Mouse (Mus musculus): Measurements from ENCODE around the gene Bmp7. TPM values are rescaled to one million over a fixed set of nuclear protein-coding genes. Genes with fewer than 3 reads are reported as not detected.

Bmp7 gene
- total and polyA plus RNA-seq, 3 experiments, result 0.05 TPM; not detected in 2

DNA sequence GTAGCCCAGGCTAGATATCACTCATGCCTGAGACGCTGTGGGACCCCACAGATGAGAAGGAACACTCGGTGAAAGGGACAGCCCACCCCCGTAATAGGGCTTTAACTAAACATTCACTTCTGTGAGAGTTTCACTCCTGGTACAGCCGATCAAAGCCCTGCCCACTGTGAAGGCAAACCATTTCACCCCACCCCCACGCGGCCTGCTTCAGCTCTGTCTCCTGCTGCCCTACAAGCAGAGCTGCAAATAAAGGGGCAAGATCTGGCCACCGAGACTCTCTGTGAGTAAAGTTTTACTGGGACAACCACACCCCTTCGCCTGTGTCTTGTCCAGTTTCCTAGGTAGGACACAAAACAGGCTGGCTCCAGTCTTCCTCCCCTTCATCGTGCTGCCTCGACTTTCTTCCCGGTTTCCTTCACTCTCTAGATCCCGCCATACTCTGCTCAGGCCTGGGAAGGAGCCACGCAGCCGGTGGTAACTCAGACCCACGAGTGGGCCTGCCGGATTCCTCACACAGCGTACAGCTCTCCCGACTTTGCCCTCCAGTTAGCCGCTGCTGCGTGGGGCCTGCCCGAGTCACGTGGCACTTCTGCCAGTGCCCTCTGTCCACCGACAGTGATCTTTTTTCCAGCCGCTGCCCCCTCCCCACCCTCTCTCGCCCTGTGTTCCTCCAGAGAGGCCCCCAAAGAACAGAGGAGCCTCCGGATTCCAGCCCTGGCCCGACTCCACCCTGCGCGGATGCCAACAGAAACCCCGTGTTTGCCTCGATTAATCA, 94.4 kb downstream of the Bmp7 start:
- DNase-seq (ENCODE audit: low spot score) (no peak), ATAC-seq (ENCODE audit: extremely low read depth, insufficient number of reproducible peaks, low FRiP score, poor library complexity, severe bottlenecking) (no peak)
- H3K27me3 ChIP-seq (ENCODE audit: insufficient read depth, low read length), result no peaks in the 10 kb centered on the region
- TF ChIP-seq TAL1 (conservative IDR thresholded peaks at IDR 0.05; ENCODE audit: low read depth, low read length) (no peak), CTCF (IDR thresholded peaks at IDR 0.05; ENCODE audit: low read depth, low read length) (no peak), POLR2AphosphoS5 (IDR thresholded peaks at IDR 0.05; ENCODE audit: insufficient replicate concordance, low read depth, low read length) (no peak), GATA2 (IDR thresholded peaks at IDR 0.05; ENCODE audit: borderline replicate concordance, low read depth, low read length) (no peak), GATA1 (IDR thresholded peaks at IDR 0.05; ENCODE audit: borderline replicate concordance, low read length) (no peak)
- no peaks in the 10 kb centered on the region for H3K36me3 ChIP-seq (replicated peaks)
- no peaks in the 10 kb centered on the region for H3K4me1 ChIP-seq (ENCODE audit: insufficient read depth, low read depth, low read length)
- no peak overlapping the region for H3K4me3 ChIP-seq (ENCODE audit: low read depth, low read length)
- H3K9me3 ChIP-seq (replicated peaks), result peaks cover 95% of the 10 kb centered on the region

DNA sequence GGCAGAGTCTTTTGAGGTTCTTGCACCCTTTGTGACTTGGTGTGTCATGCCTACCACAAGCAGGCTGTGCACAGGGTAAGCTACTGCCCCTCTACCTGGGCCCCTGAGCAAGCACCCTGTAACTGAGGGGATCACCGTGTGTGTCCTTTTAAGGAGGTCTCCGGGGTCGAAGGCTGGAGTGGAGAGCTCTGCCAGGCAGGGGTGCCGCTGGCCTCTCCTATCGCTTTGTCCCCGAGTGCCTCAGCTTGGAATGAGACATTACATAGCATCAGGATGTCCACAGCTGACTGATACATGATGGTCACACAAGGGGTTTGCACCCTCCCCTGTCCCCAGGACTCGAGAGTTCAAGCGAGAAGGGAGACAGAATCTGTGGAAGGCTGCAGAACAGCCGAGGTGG, 96.2 kb downstream of the Bmp7 start:
- H3K27me3 ChIP-seq (ENCODE audit: insufficient read depth, low read length), result no peaks in the 10 kb centered on the region
- H3K9me3 ChIP-seq (replicated peaks), result peaks cover 93% of the 10 kb centered on the region
- no peak for TF ChIP-seq GATA1 (IDR thresholded peaks at IDR 0.05; ENCODE audit: borderline replicate concordance, low read length)
- no peak for TF ChIP-seq TAL1 (conservative IDR thresholded peaks at IDR 0.05; ENCODE audit: low read depth, low read length)
- no peak for TF ChIP-seq POLR2AphosphoS5 (IDR thresholded peaks at IDR 0.05; ENCODE audit: insufficient replicate concordance, low read depth, low read length)
- no peak for TF ChIP-seq GATA2 (IDR thresholded peaks at IDR 0.05; ENCODE audit: borderline replicate concordance, low read depth, low read length)
- TF ChIP-seq CTCF (IDR thresholded peaks at IDR 0.05; ENCODE audit: low read depth, low read length), result no peak
- no peak overlapping the region for H3K4me3 ChIP-seq (ENCODE audit: low read depth, low read length)
- DNase-seq (ENCODE audit: low spot score) (no peak), ATAC-seq (ENCODE audit: extremely low read depth, insufficient number of reproducible peaks, low FRiP score, poor library complexity, severe bottlenecking) (no peak)
- no peaks in the 10 kb centered on the region for H3K4me1 ChIP-seq (ENCODE audit: insufficient read depth, low read depth, low read length)
- H3K36me3 ChIP-seq (replicated peaks), result no peaks in the 10 kb centered on the region

DNA sequence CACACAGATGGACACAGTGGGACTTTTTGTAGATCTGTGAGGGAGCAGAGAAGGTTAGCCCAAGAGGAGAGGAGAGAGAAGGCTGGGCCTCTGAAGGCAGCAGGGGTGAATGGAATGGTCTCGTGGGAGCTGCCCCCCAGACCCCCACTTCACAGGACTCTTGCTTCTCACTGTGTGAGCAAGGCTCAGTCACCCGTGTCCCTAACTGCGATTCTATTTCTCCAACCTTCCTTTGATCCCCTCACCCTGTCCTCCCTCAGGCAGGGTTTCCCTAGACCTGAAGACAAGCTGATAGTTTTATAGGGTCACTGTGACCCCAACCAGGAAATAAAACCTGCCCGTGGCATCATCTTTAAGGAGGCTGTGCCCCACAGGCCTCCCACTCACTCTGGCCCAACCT, 97.8 kb downstream of the Bmp7 start:
- no peak overlapping the region for H3K4me3 ChIP-seq (ENCODE audit: low read depth, low read length)
- TF ChIP-seq POLR2AphosphoS5 (IDR thresholded peaks at IDR 0.05; ENCODE audit: insufficient replicate concordance, low read depth, low read length) (no peak), CTCF (IDR thresholded peaks at IDR 0.05; ENCODE audit: low read depth, low read length) (no peak), GATA2 (IDR thresholded peaks at IDR 0.05; ENCODE audit: borderline replicate concordance, low read depth, low read length) (no peak), GATA1 (IDR thresholded peaks at IDR 0.05; ENCODE audit: borderline replicate concordance, low read length) (no peak), TAL1 (conservative IDR thresholded peaks at IDR 0.05; ENCODE audit: low read depth, low read length) (no peak)
- no peaks in the 10 kb centered on the region for H3K36me3 ChIP-seq (replicated peaks)
- H3K27me3 ChIP-seq (ENCODE audit: insufficient read depth, low read length), result no peaks in the 10 kb centered on the region
- DNase-seq (ENCODE audit: low spot score), result no peak
- H3K9me3 ChIP-seq (replicated peaks), result peaks cover 94% of the 10 kb centered on the region
- ATAC-seq (ENCODE audit: extremely low read depth, insufficient number of reproducible peaks, low FRiP score, poor library complexity, severe bottlenecking), result no peak
- H3K4me1 ChIP-seq (ENCODE audit: insufficient read depth, low read depth, low read length), result no peaks in the 10 kb centered on the region

DNA sequence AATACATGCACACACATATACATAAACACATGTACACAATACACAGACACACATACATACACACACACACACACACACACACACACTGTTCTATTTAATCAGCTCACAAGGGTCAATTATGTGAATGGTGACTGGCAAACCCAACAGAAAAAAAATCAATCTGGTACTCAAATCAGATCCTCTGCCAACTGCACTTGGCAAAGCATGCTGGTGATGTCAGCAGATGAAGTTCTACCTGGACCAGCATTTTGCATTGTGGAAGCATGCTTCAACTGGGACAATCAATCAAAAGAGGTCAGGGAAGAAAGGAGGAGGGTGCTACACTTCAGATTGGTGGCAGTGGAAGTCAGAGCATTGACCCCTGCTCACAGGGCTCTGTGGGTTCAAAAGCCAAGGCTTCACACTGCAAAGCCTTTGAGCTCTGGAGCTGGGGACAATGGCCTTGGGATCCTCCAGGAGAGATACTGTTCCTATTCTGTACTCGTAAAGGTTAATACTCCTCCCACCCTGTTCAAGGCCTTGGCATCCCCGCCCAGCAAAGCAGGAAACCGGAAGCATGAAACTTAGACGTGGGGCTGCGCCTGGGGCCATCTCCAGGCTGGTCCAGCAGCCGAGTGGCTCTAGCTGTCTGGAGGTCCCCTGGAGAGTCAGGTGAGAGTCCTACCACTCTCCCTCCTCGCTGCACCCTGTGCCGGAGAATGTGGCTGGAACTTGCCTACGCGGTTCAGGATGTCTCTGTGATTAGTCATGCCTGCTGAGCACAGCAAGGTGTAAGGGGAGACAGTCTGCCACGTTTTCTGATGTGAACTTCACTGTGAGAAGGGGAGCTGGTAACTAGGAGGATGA, 99.0 kb downstream of the Bmp7 start:
- DNase-seq (ENCODE audit: low spot score) (no peak), ATAC-seq (ENCODE audit: extremely low read depth, insufficient number of reproducible peaks, low FRiP score, poor library complexity, severe bottlenecking) (no peak)
- TF ChIP-seq POLR2AphosphoS5 (IDR thresholded peaks at IDR 0.05; ENCODE audit: insufficient replicate concordance, low read depth, low read length) (no peak), GATA1 (IDR thresholded peaks at IDR 0.05; ENCODE audit: borderline replicate concordance, low read length) (no peak)
- peaks cover 95% of the 10 kb centered on the region for H3K9me3 ChIP-seq (replicated peaks)
- H3K27me3 ChIP-seq (ENCODE audit: insufficient read depth, low read length), result no peaks in the 10 kb centered on the region; the same call in 1 of the 2 replicates
- H3K4me3 ChIP-seq (ENCODE audit: low read depth, low read length), result no peak overlapping the region
- no peaks in the 10 kb centered on the region for H3K36me3 ChIP-seq (replicated peaks)
- H3K4me1 ChIP-seq (ENCODE audit: insufficient read depth, low read depth, low read length), result no peaks in the 10 kb centered on the region

DNA sequence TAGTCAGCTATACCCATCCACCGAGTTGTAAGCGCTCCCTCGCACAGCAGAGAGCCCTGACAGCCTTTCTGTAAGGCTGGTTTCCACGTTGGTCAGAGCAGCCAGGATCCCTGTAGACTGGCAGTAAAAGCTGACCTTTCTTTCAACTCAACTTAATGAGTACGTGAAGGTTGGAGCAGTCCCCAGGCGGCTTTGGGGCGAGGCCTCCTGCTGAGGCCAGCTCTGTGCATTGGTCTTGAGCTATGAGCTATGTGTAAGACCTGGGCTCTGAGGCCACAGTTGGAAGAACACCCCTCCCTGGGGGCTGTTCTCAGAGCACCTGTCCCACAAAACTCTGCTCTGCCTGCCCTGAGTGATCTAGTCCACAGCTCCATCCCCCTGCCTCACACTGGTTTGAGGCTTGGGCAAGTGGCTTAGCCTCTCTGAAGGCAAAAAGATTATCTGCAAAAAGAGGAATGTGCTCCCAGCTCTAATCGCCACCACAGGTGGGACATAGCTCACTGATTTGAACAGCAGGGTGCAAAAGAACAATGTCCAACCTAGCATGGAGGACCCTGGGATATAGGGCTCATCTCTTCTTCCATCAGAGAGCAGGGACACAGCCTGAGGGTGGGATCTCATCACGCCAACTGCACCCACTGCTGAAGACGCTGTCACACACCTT, 100.7 kb downstream of the Bmp7 start:
- H3K36me3 ChIP-seq (replicated peaks), result no peaks in the 10 kb centered on the region
- ATAC-seq (ENCODE audit: extremely low read depth, insufficient number of reproducible peaks, low FRiP score, poor library complexity, severe bottlenecking) (no peak), DNase-seq (ENCODE audit: low spot score) (no peak)
- no peaks in the 10 kb centered on the region for H3K4me1 ChIP-seq (ENCODE audit: insufficient read depth, low read depth, low read length)
- no peaks in the 10 kb centered on the region; the same call in 1 of the 2 replicates for H3K27me3 ChIP-seq (ENCODE audit: insufficient read depth, low read length)
- H3K4me3 ChIP-seq (ENCODE audit: low read depth, low read length), result no peak overlapping the region
- H3K9me3 ChIP-seq (replicated peaks), result peaks cover 89% of the 10 kb centered on the region
- TF ChIP-seq POLR2AphosphoS5 (IDR thresholded peaks at IDR 0.05; ENCODE audit: insufficient replicate concordance, low read depth, low read length), result no peak
- no peak for TF ChIP-seq CTCF (IDR thresholded peaks at IDR 0.05; ENCODE audit: low read depth, low read length)
- no peak for TF ChIP-seq TAL1 (conservative IDR thresholded peaks at IDR 0.05; ENCODE audit: low read depth, low read length)
- TF ChIP-seq GATA2 (IDR thresholded peaks at IDR 0.05; ENCODE audit: borderline replicate concordance, low read depth, low read length), result no peak

DNA sequence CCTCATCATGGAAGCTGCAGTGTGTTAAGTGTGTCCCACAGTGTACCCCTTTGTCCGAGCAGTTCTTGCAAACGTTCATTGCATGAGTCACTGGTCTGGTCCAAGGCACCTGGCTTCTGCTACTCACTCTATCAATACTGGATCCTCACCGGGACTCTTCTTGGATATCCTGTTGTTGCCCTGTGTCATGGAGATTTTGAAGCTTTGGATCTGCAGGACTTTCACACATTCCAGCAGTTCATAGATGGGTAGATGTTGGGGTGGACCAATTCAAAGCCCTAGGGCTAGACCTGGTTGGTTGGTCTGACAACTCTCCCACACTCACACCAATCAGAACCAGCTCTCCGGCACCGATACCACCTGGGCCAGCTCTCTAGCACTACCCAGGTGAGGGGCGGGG, 103.6 kb downstream of the Bmp7 start:
- no peaks in the 10 kb centered on the region for H3K36me3 ChIP-seq (replicated peaks)
- H3K27me3 ChIP-seq (ENCODE audit: insufficient read depth, low read length), result no peaks in the 10 kb centered on the region; the same call in 1 of the 2 replicates
- H3K9me3 ChIP-seq (replicated peaks), result peaks cover 84% of the 10 kb centered on the region
- DNase-seq (ENCODE audit: low spot score) (no peak), ATAC-seq (ENCODE audit: extremely low read depth, insufficient number of reproducible peaks, low FRiP score, poor library complexity, severe bottlenecking) (no peak)
- 0 out of 2 replicates have a peak overlapping the region, but pooled peaks have one; percentile 24 for H3K4me3 ChIP-seq (ENCODE audit: low read depth, low read length)
- no peaks in the 10 kb centered on the region for H3K4me1 ChIP-seq (ENCODE audit: insufficient read depth, low read depth, low read length)
- no peak for TF ChIP-seq POLR2AphosphoS5 (IDR thresholded peaks at IDR 0.05; ENCODE audit: insufficient replicate concordance, low read depth, low read length)
- TF ChIP-seq CTCF (IDR thresholded peaks at IDR 0.05; ENCODE audit: low read depth, low read length), result no peak
- no peak for TF ChIP-seq GATA2 (IDR thresholded peaks at IDR 0.05; ENCODE audit: borderline replicate concordance, low read depth, low read length)
- TF ChIP-seq TAL1 (conservative IDR thresholded peaks at IDR 0.05; ENCODE audit: low read depth, low read length), result no peak
- TF ChIP-seq GATA1 (IDR thresholded peaks at IDR 0.05; ENCODE audit: borderline replicate concordance, low read length), result no peak

All from G1E (cell line).